Mouse (Mus musculus) embryonic fibroblast, embryonic 13.5 days (primary cell): Measurements from ENCODE around the gene Ctso.

ENCODE experiments used
- CTCF ChIP-seq: IDR thresholded peaks from 2 replicates; pipeline ENCODE4 v1.5.1; 2011; ENCODE audit warnings: mild to moderate bottlenecking, control low read depth, low read length, moderate library complexity, borderline replicate concordance; ENCODE audit not compliant: insufficient read depth
- POLR2A ChIP-seq: IDR thresholded peaks from 2 replicates; pipeline ENCODE4 v1.6.1; 2011; ENCODE audit warnings: low read depth, mild to moderate bottlenecking, control low read depth, low read length, moderate library complexity

DNA sequence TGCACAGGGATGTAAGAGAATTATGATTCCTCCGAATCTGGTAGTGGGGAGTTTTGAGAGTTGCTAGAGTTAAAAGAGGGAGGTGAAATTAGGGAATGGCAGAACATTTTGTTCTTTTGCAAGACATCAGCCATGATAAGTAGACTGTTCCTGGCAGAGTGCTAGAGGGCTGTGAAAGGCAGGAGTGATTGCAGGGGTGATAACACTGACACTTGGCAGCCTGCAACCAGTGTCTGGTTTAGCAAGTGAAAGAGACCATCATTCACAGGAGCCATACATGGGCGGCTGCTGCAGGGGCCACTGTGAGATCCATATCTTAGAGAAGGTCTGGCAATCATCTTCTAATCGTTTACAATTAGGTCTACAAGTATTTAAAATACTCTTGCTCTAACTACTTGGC, 6.5 kb downstream of the Ctso start:
- TF ChIP-seq CTCF: no peak
- no peak for TF ChIP-seq POLR2A
